Mouse (Mus musculus): Measurements from ENCODE around the gene Reep1.

Gene Reep1

GRCm38 (mm10) chr6:71707511-71708501, at the start of gene Reep1:
TSS of gene Reep1 (plus strand) at chr6:71707561.
- peak; percentile 78 for DNase-seq (ENCODE audit: low spot score)

GRCm38 (mm10) chr6:71658290-71658689, 49.1 kb upstream of the Reep1 start:
- DNase-seq (ENCODE audit: low spot score) = no peak

- no peak for DNase-seq (ENCODE audit: low spot score)
Observed at GRCm38 (mm10) chr6:71664511-71664910, 42.9 kb upstream of the Reep1 start.

- DNase-seq (ENCODE audit: low spot score) = no peak
Observed at GRCm38 (mm10) chr6:71673166-71673565, 34.2 kb upstream of the Reep1 start.

GRCm38 (mm10) chr6:71678891-71679290, 28.5 kb upstream of the Reep1 start:
- peak; percentile 39 for DNase-seq (ENCODE audit: low spot score)

- DNase-seq (ENCODE audit: low spot score) = no peak
Observed at GRCm38 (mm10) chr6:71695150-71695549, 12.2 kb upstream of the Reep1 start.

- no peak for DNase-seq (ENCODE audit: low spot score)
Observed at GRCm38 (mm10) chr6:71695599-71695998, 11.8 kb upstream of the Reep1 start.

- DNase-seq (ENCODE audit: low spot score) = no peak
Observed at GRCm38 (mm10) chr6:71706871-71707270, 490 bp upstream of the Reep1 start.

- no peak for DNase-seq (ENCODE audit: low spot score)
Observed at GRCm38 (mm10) chr6:71708528-71708927, 1.2 kb downstream of the Reep1 start.

- DNase-seq (ENCODE audit: low spot score) = no peak
Observed at GRCm38 (mm10) chr6:71710323-71710722, 3.0 kb downstream of the Reep1 start.

GRCm38 (mm10) chr6:71711201-71711600, 3.8 kb downstream of the Reep1 start:
- DNase-seq (ENCODE audit: low spot score) = no peak

GRCm38 (mm10) chr6:71713532-71713931, 6.2 kb downstream of the Reep1 start:
- no peak for DNase-seq (ENCODE audit: low spot score)

GRCm38 (mm10) chr6:71715006-71715405, 7.6 kb downstream of the Reep1 start:
- no peak for DNase-seq (ENCODE audit: low spot score)

- no peak for DNase-seq (ENCODE audit: low spot score)
Observed at GRCm38 (mm10) chr6:71716434-71716833, 9.1 kb downstream of the Reep1 start.

- no peak for DNase-seq (ENCODE audit: low spot score)
Observed at GRCm38 (mm10) chr6:71718322-71718721, 11.0 kb downstream of the Reep1 start.

GRCm38 (mm10) chr6:71719302-71719701, 11.9 kb downstream of the Reep1 start:
- DNase-seq (ENCODE audit: low spot score) = no peak

GRCm38 (mm10) chr6:71722988-71723387, 15.6 kb downstream of the Reep1 start:
- DNase-seq (ENCODE audit: low spot score) = no peak

- no peak for DNase-seq (ENCODE audit: low spot score)
Observed at GRCm38 (mm10) chr6:71723555-71723954, 16.2 kb downstream of the Reep1 start.

GRCm38 (mm10) chr6:71726710-71727109, 19.3 kb downstream of the Reep1 start:
- no peak for DNase-seq (ENCODE audit: low spot score)

- DNase-seq (ENCODE audit: low spot score) = no peak
Observed at GRCm38 (mm10) chr6:71728306-71728705, 20.9 kb downstream of the Reep1 start.

- no peak for DNase-seq (ENCODE audit: low spot score)
Observed at GRCm38 (mm10) chr6:71734910-71735599, 27.7 kb downstream of the Reep1 start.

- peak; percentile 50 for DNase-seq (ENCODE audit: low spot score)
Observed at GRCm38 (mm10) chr6:71735600-71736010, 28.2 kb downstream of the Reep1 start.

GRCm38 (mm10) chr6:71736101-71736500, 28.7 kb downstream of the Reep1 start:
- DNase-seq (ENCODE audit: low spot score) = no peak
